Mouse (Mus musculus): ENCODE measurements around the gene Il5. TPM values are rescaled to one million over a fixed set of nuclear protein-coding genes. Genes with fewer than 3 reads are reported as not detected.

Il5 gene
- polyA plus RNA-seq (2014; fragmentation: Nextera tagmentation; extraction: Ambion mirVana), result not detected in 2 replicates

GRCm38 (mm10) chr11:53720715-53721114, at the start of gene Il5:
Gene Il5 (plus strand): TSS chr11:53720794.
- H3K27ac ChIP-seq (ENCODE audit: low read depth, low read length), result no peak within 1 kb of the TSS
- DNase-seq (ENCODE audit: low spot score), result no peak
- H3K36me3 ChIP-seq (ENCODE audit: control insufficient read depth, insufficient read depth, low read length), result no peaks in the 10 kb centered on the region
- H3K4me3 ChIP-seq (ENCODE audit: low read depth, low read length), result no peak within 1 kb of the TSS
- 83% methylated on average over 6 of the region's 6 CpGs for WGBS
- H3K27me3 ChIP-seq (replicated peaks; ENCODE audit: control insufficient read depth, insufficient read depth, low read length), result no peaks in the 10 kb centered on the region
- H3K9ac ChIP-seq (ENCODE audit: low read depth, low read length), result no peak within 1 kb of the TSS
- no peak within 1 kb of the TSS for H3K4me2 ChIP-seq
- no peak for ATAC-seq (replicated peaks; ENCODE audit: low FRiP score)
- H3K4me1 ChIP-seq (replicated peaks; ENCODE audit: control insufficient read depth, insufficient read depth, low read length), result no peaks in the 10 kb centered on the region
- no peaks in the 10 kb centered on the region for H3K9me3 ChIP-seq (ENCODE audit: control insufficient read depth, low read length)

GRCm38 (mm10) chr11:53671414-53671813, 49.2 kb upstream of the Il5 start:
- Histone ChIP-seq H3K36me3 (ENCODE audit: control insufficient read depth, insufficient read depth, low read length) (peaks cover 29% of the 10 kb centered on the region), H3K4me3 (ENCODE audit: low read depth, low read length) (no peak overlapping the region), H3K27me3 (replicated peaks; ENCODE audit: control insufficient read depth, insufficient read depth, low read length) (no peaks in the 10 kb centered on the region), H3K27ac (ENCODE audit: low read depth, low read length) (no peak overlapping the region), H3K9me3 (ENCODE audit: control insufficient read depth, low read length) (no peaks in the 10 kb centered on the region), H3K4me1 (replicated peaks; ENCODE audit: control insufficient read depth, insufficient read depth, low read length) (no peaks in the 10 kb centered on the region; the same call in 1 of the 2 replicates), H3K9ac (ENCODE audit: low read depth, low read length) (no peak overlapping the region), H3K4me2 (no peak overlapping the region)
- ATAC-seq (replicated peaks; ENCODE audit: low FRiP score) (no peak), DNase-seq (ENCODE audit: low spot score) (no peak)
- WGBS, result 96% methylated on average over 4 of the region's 4 CpGs

GRCm38 (mm10) chr11:53680141-53680540, 40.5 kb upstream of the Il5 start:
- ATAC-seq (replicated peaks; ENCODE audit: low FRiP score) (no peak), DNase-seq (ENCODE audit: low spot score) (no peak)
- Histone ChIP-seq H3K9ac (ENCODE audit: low read depth, low read length) (no peak overlapping the region), H3K4me1 (replicated peaks; ENCODE audit: control insufficient read depth, insufficient read depth, low read length) (no peaks in the 10 kb centered on the region), H3K27ac (ENCODE audit: low read depth, low read length) (no peak overlapping the region), H3K27me3 (replicated peaks; ENCODE audit: control insufficient read depth, insufficient read depth, low read length) (no peaks in the 10 kb centered on the region), H3K9me3 (ENCODE audit: control insufficient read depth, low read length) (no peaks in the 10 kb centered on the region), H3K4me3 (ENCODE audit: low read depth, low read length) (no peak overlapping the region), H3K4me2 (no peak overlapping the region), H3K36me3 (ENCODE audit: control insufficient read depth, insufficient read depth, low read length) (peaks cover 35% of the 10 kb centered on the region; the same call in 1 of the 2 replicates)
- 94% methylated on average over 4 of the region's 4 CpGs for WGBS

- H3K4me1 ChIP-seq (replicated peaks; ENCODE audit: control insufficient read depth, insufficient read depth, low read length), result no peaks in the 10 kb centered on the region
- H3K27me3 ChIP-seq (replicated peaks; ENCODE audit: control insufficient read depth, insufficient read depth, low read length), result no peaks in the 10 kb centered on the region
- ATAC-seq (replicated peaks; ENCODE audit: low FRiP score) (no peak), DNase-seq (ENCODE audit: low spot score) (no peak)
- H3K4me2 ChIP-seq, result no peak overlapping the region
- no peaks in the 10 kb centered on the region for H3K9me3 ChIP-seq (ENCODE audit: control insufficient read depth, low read length)
- H3K27ac ChIP-seq (ENCODE audit: low read depth, low read length), result no peak overlapping the region
- no peak overlapping the region for H3K9ac ChIP-seq (ENCODE audit: low read depth, low read length)
- H3K36me3 ChIP-seq (ENCODE audit: control insufficient read depth, insufficient read depth, low read length), result peaks cover 26% of the 10 kb centered on the region; the same call in 1 of the 2 replicates
- 87% methylated on average over 2 of the region's 2 CpGs for WGBS
- H3K4me3 ChIP-seq (ENCODE audit: low read depth, low read length), result no peak overlapping the region
These were observed 38.9 kb upstream of the Il5 start for GRCm38 (mm10) chr11:53681686-53682085.

GRCm38 (mm10) chr11:53682170-53682569, 38.4 kb upstream of the Il5 start:
- Histone ChIP-seq H3K9me3 (ENCODE audit: control insufficient read depth, low read length) (no peaks in the 10 kb centered on the region), H3K4me1 (replicated peaks; ENCODE audit: control insufficient read depth, insufficient read depth, low read length) (no peaks in the 10 kb centered on the region), H3K27ac (ENCODE audit: low read depth, low read length) (no peak overlapping the region), H3K27me3 (replicated peaks; ENCODE audit: control insufficient read depth, insufficient read depth, low read length) (no peaks in the 10 kb centered on the region), H3K9ac (ENCODE audit: low read depth, low read length) (no peak overlapping the region), H3K4me3 (ENCODE audit: low read depth, low read length) (no peak overlapping the region), H3K4me2 (no peak overlapping the region), H3K36me3 (ENCODE audit: control insufficient read depth, insufficient read depth, low read length) (peaks cover 23% of the 10 kb centered on the region; the same call in 1 of the 2 replicates)
- DNase-seq (ENCODE audit: low spot score) (no peak), ATAC-seq (replicated peaks; ENCODE audit: low FRiP score) (no peak)
- 85% methylated on average over 2 of the region's 2 CpGs for WGBS

- Histone ChIP-seq H3K27ac (ENCODE audit: low read depth, low read length) (no peak overlapping the region), H3K27me3 (replicated peaks; ENCODE audit: control insufficient read depth, insufficient read depth, low read length) (no peaks in the 10 kb centered on the region), H3K36me3 (ENCODE audit: control insufficient read depth, insufficient read depth, low read length) (peaks cover 23% of the 10 kb centered on the region; the same call in 1 of the 2 replicates), H3K4me3 (ENCODE audit: low read depth, low read length) (no peak overlapping the region), H3K4me1 (replicated peaks; ENCODE audit: control insufficient read depth, insufficient read depth, low read length) (no peaks in the 10 kb centered on the region), H3K9me3 (ENCODE audit: control insufficient read depth, low read length) (no peaks in the 10 kb centered on the region), H3K4me2 (no peak overlapping the region), H3K9ac (ENCODE audit: low read depth, low read length) (no peak overlapping the region)
- DNase-seq (ENCODE audit: low spot score), result no peak
- 83% methylated on average over 9 of the region's 9 CpGs for WGBS
- ATAC-seq (replicated peaks; ENCODE audit: low FRiP score), result no peak
These were observed 37.5 kb upstream of the Il5 start for GRCm38 (mm10) chr11:53682994-53683530.

- Histone ChIP-seq H3K4me2 (no peak overlapping the region), H3K4me3 (ENCODE audit: low read depth, low read length) (no peak overlapping the region), H3K36me3 (ENCODE audit: control insufficient read depth, insufficient read depth, low read length) (peaks cover 19% of the 10 kb centered on the region), H3K27ac (ENCODE audit: low read depth, low read length) (no peak overlapping the region), H3K9ac (ENCODE audit: low read depth, low read length) (no peak overlapping the region), H3K4me1 (replicated peaks; ENCODE audit: control insufficient read depth, insufficient read depth, low read length) (no peaks in the 10 kb centered on the region; the same call in 1 of the 2 replicates), H3K9me3 (ENCODE audit: control insufficient read depth, low read length) (no peaks in the 10 kb centered on the region), H3K27me3 (replicated peaks; ENCODE audit: control insufficient read depth, insufficient read depth, low read length) (no peaks in the 10 kb centered on the region)
- WGBS, result 82% methylated on average over 10 of the region's 10 CpGs
- no peak for ATAC-seq (replicated peaks; ENCODE audit: low FRiP score)
- DNase-seq (ENCODE audit: low spot score), result no peak
These were observed 28.6 kb upstream of the Il5 start for GRCm38 (mm10) chr11:53691979-53692378.

GRCm38 (mm10) chr11:53698521-53698920, 22.1 kb upstream of the Il5 start:
- H3K27me3 ChIP-seq (replicated peaks; ENCODE audit: control insufficient read depth, insufficient read depth, low read length), result no peaks in the 10 kb centered on the region
- H3K4me2 ChIP-seq, result no peak overlapping the region
- H3K4me3 ChIP-seq (ENCODE audit: low read depth, low read length), result no peak overlapping the region
- H3K9ac ChIP-seq (ENCODE audit: low read depth, low read length), result no peak overlapping the region
- DNase-seq (ENCODE audit: low spot score) (no peak), ATAC-seq (replicated peaks; ENCODE audit: low FRiP score) (no peak)
- H3K36me3 ChIP-seq (ENCODE audit: control insufficient read depth, insufficient read depth, low read length), result peaks cover 28% of the 10 kb centered on the region
- H3K27ac ChIP-seq (ENCODE audit: low read depth, low read length), result no peak overlapping the region
- no peaks in the 10 kb centered on the region for H3K4me1 ChIP-seq (replicated peaks; ENCODE audit: control insufficient read depth, insufficient read depth, low read length)
- 95% methylated on average over 2 of the region's 2 CpGs for WGBS
- no peaks in the 10 kb centered on the region for H3K9me3 ChIP-seq (ENCODE audit: control insufficient read depth, low read length)

- DNase-seq (ENCODE audit: low spot score) (no peak), ATAC-seq (replicated peaks; ENCODE audit: low FRiP score) (no peak)
- H3K27ac ChIP-seq (ENCODE audit: low read depth, low read length), result no peak overlapping the region
- H3K9ac ChIP-seq (ENCODE audit: low read depth, low read length), result no peak overlapping the region
- H3K4me2 ChIP-seq, result no peak overlapping the region
- H3K36me3 ChIP-seq (ENCODE audit: control insufficient read depth, insufficient read depth, low read length), result peaks cover 28% of the 10 kb centered on the region
- no peaks in the 10 kb centered on the region for H3K9me3 ChIP-seq (ENCODE audit: control insufficient read depth, low read length)
- WGBS, result 89% methylated on average over 4 of the region's 4 CpGs
- no peak overlapping the region for H3K4me3 ChIP-seq (ENCODE audit: low read depth, low read length)
- no peaks in the 10 kb centered on the region for H3K4me1 ChIP-seq (replicated peaks; ENCODE audit: control insufficient read depth, insufficient read depth, low read length)
- no peaks in the 10 kb centered on the region for H3K27me3 ChIP-seq (replicated peaks; ENCODE audit: control insufficient read depth, insufficient read depth, low read length)
These were observed 21.2 kb upstream of the Il5 start for GRCm38 (mm10) chr11:53699351-53699750.
